Mouse (Mus musculus): Measurements from ENCODE around the gene Kif20b.

GRCm38 (mm10) chr19:34905424-34905823 is 16.7 kb upstream of the Kif20b start:
- no peak for TF ChIP-seq CTCF (IDR thresholded peaks at IDR 0.05; ENCODE audit: extremely low read depth, insufficient read length, insufficient replicate concordance, low read depth, low read length)
- no peak for TF ChIP-seq POLR2A (IDR thresholded peaks at IDR 0.05; ENCODE audit: low read depth, low read length)
